Mouse (Mus musculus): Measurements from ENCODE around the gene C8a.

- TF ChIP-seq CTCF (IDR thresholded peaks at IDR 0.05; ENCODE audit: low read depth, low read length): no peak
- TF ChIP-seq POLR2A (IDR thresholded peaks at IDR 0.05; ENCODE audit: borderline replicate concordance, low read depth, low read length): no peak
Observed at GRCm38 (mm10) chr4:104861241-104861640, 15.0 kb downstream of the C8a start.
